Mouse (Mus musculus) heart, embryonic 12.5 days (tissue): ENCODE results near the gene Hist1h4d. TPM values are rescaled to one million over a fixed set of nuclear protein-coding genes. Genes with fewer than 3 reads are reported as not detected.
"Not testable (repeated sequence)": the region's sequence is repeated elsewhere in the genome, so short reads cannot be mapped to it uniquely, and the experiment has no call there.

ENCODE experiments used
- ATAC-seq: fragments of 200-750 bp; cut with Nextera tagmentation; 2 replicates; pipeline ENCODE4 v1.8.0; 2017; ENCODE audit warnings: moderate TSS enrichment, moderate library complexity; ENCODE audit not compliant: insufficient number of reproducible peaks, low FRiP score
- H3K27ac ChIP-seq: fragments of 300-500 bp; sonication (generic); 2 replicates; pipeline ENCODE4 v1.5.1; 2016; ENCODE audit warnings: mild to moderate bottlenecking, moderate library complexity; ENCODE audit not compliant: poor library complexity, severe bottlenecking
- H3K27me3 ChIP-seq: fragments of 300-500 bp; sonication (generic); replicated peaks from 2 replicates; pipeline ENCODE4 v1.6.1; 2016; ENCODE audit warnings: mild to moderate bottlenecking, moderate library complexity
- H3K36me3 ChIP-seq: fragments of 300-500 bp; sonication (generic); 2 replicates; pipeline ENCODE4 v1.6.1; 2016; ENCODE audit warnings: mild to moderate bottlenecking, moderate library complexity
- H3K4me1 ChIP-seq: fragments of 300-500 bp; sonication (generic); replicated peaks from 2 replicates; pipeline ENCODE4 v1.6.1; 2016; ENCODE audit warnings: mild to moderate bottlenecking
- H3K4me2 ChIP-seq: fragments of 300-500 bp; sonication (generic); 2 replicates; pipeline ENCODE4 v1.6.1; 2016; ENCODE audit warnings: mild to moderate bottlenecking, moderate library complexity
- H3K4me3 ChIP-seq: fragments of 300-500 bp; sonication (generic); 2 replicates; pipeline ENCODE4 v1.5.1; 2016; ENCODE audit warnings: mild to moderate bottlenecking
- H3K9ac ChIP-seq: fragments of 300-500 bp; sonication (generic); 2 replicates; pipeline ENCODE4 v1.6.1; 2016; ENCODE audit warnings: mild to moderate bottlenecking, moderate library complexity
- H3K9me3 ChIP-seq: fragments of 300-500 bp; sonication (generic); replicated peaks from 2 replicates; pipeline ENCODE4 v1.6.1; 2016; ENCODE audit warnings: mild to moderate bottlenecking, moderate library complexity
- WGBS: fragments of 180-500 bp; shearing (Covaris S2); methylation state at CpG from one replicate; pipeline ENCODE4 v1.1.7; 2016; 5-methylcytosine and 5-hydroxymethylcytosine counted together
- polyA plus RNA-seq: library from polyadenylated mRNA; unstranded; fragments of >200 nt; fragmentation: Nextera tagmentation; extraction: Ambion mirVana; gene quantifications from 2 replicates; pipeline ENCODE4 v1.2.1, GENCODE M21; 2016

The Hist1h4d gene
- polyA plus RNA-seq, 1 experiment from 2014 or later, result 43.5 TPM

GRCm38 (mm10) chr13:23539821-23540220 lies 41.6 kb upstream of the Hist1h4d start:
- H3K36me3 ChIP-seq, H3K4me3 ChIP-seq, H3K4me2 ChIP-seq, H3K9ac ChIP-seq, ATAC-seq, H3K27ac ChIP-seq, H3K9me3 ChIP-seq, H3K27me3 ChIP-seq: not testable (repeated sequence)
- peaks cover 15% of the 10 kb centered on the region for H3K4me1 ChIP-seq
- 59% methylated on average over 1 of the region's 1 CpGs for WGBS

DNA sequence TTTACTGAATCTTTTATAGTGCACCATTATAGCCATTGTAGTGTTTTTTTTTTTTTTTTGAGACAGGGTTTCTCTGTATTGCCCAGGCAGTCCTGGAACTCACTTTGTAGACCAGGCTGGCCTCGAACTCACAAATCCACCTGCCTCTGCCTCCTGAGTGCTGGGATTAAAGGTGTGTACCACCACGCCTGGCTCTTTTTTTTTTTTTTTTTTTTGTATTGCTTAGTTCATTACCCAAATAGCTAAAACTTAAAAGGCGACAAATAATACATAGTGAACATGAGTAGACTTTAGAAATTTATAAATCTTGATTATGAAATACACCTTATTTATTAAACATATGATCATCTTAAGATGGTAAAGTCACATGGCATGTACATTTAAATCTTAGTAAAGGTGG lies 39.9 kb upstream of the Hist1h4d start:
- ATAC-seq, result no peak
- Histone ChIP-seq H3K4me2 (no peak overlapping the region), H3K4me1 (peaks cover 10% of the 10 kb centered on the region), H3K4me3 (no peak overlapping the region), H3K27ac (no peak overlapping the region), H3K9ac (no peak overlapping the region), H3K9me3 (no peaks in the 10 kb centered on the region), H3K36me3 (no peaks in the 10 kb centered on the region), H3K27me3 (no peaks in the 10 kb centered on the region)
- WGBS, result 78% methylated on average over 3 of the region's 3 CpGs

DNA sequence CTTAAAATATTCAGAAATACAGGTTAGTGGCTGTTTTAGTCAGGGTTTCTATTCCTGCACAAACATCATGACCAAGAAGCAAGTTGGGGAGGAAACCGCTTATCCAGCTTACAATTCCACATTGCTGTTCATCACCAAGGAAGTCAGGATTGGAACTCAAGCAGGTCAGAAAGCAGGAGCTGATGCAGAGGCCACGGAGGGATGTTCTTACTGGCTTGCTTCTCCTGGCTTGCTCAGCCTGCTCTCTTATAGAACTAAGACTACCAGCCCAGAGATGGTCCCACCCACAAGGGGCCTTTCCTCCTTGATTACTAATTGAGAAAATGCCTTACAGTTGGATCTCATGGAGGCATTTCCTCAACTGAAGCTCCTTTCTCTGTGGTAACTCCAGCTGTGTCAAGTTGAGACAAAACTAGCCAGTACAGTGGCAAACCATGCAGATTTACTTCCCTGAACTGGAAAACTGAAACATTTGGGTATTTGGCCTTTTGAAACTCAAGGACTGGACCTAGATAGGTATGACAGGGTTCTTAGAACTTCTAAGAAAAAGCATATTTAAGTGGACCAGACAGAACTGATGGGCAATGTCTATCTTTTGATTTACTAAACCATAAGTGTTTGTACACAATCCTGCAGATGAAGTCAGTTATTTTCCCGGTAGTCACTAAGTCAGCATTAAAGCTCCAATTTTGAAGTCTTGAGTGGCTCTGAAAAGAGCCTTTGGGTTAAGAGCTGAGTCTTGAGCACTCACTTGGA lies 39.0 kb upstream of the Hist1h4d start:
- H3K4me1 ChIP-seq, H3K36me3 ChIP-seq, H3K9me3 ChIP-seq, H3K27me3 ChIP-seq, ATAC-seq: not testable (repeated sequence)
- peak overlapping the region; percentile 94 for H3K27ac ChIP-seq
- WGBS, result 8% methylated on average over 3 of the region's 3 CpGs
- peak overlapping the region; percentile 71 for H3K9ac ChIP-seq
- peak overlapping the region; percentile 56 for H3K4me3 ChIP-seq
- H3K4me2 ChIP-seq, result peak overlapping the region; percentile 82

DNA sequence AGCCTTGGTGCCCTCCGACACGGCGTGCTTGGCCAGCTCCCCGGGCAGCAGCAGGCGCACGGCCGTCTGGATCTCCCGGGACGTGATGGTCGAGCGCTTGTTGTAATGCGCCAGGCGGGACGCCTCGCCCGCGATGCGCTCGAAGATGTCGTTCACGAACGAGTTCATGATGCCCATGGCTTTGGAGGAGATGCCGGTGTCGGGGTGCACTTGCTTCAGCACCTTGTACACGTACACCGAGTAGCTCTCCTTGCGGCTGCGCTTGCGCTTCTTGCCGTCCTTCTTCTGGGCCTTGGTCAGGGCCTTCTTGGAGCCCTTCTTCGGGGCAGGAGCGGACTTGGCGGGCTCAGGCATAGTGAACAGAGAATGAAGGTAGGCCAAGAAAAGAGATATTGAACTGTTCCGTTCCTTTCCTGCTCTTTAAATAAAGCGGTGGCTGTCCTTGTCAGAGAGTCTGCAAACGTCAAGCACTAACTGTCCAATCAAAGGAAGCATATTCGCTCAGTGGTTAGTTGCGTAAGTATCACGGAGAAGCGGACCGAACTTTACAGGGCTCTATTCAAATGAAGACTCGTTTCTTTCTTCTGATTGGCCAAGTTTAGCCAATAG lies 38.3 kb upstream of the Hist1h4d start, which contains the start of gene Hist1h2bh:
Gene Hist1h2bh, minus strand, starts transcription at position 394 of the 609 bp plus-strand sequence.
- not testable (repeated sequence) for H3K9me3 ChIP-seq, H3K27me3 ChIP-seq, H3K4me1 ChIP-seq, H3K36me3 ChIP-seq
- ATAC-seq, result peak; percentile 93
- peak within 1 kb of the TSS; percentile 57 for H3K4me3 ChIP-seq
- 1% methylated on average over 42 of the region's 42 CpGs for WGBS
- H3K27ac ChIP-seq, result peak within 1 kb of the TSS; percentile 94
- peak within 1 kb of the TSS; percentile 71 for H3K9ac ChIP-seq
- H3K4me2 ChIP-seq, result peak within 1 kb of the TSS; percentile 82

DNA sequence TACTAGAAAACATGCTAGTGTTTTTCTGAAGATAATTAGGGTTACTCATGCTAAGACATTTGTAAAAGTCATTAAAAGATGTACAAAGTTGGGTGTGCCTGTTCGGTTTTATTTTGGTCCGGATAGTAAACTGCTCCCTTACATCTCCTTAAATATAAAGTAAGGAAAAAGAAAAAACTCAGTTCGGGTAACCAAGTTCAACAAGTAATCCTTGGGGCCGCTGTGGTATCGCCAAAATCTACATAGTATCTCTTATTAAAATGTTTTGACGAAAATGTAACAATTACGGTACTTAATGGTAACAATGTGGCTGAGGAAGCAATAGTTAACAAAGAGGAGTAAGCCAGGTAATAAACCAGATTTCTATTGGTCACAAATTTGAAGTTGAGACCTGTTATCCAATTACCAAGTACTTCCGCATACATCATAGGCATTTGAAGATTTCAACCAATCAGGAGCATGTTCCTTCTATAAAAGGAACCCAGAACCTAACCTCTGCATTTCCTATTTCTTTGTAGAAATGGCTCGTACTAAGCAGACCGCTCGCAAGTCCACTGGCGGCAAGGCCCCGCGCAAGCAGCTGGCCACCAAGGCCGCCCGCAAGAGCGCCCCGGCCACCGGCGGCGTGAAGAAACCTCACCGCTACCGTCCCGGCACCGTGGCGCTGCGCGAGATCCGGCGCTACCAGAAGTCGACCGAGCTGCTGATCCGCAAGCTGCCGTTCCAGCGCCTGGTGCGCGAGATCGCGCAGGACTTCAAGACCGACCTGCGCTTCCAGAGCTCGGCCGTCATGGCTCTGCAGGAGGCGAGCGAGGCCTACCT lies 37.2 kb upstream of the Hist1h4d start, which contains the start of gene Hist1h3f:
Gene Hist1h3f, plus strand, starts transcription at position 88 of the 822 bp plus-strand sequence.
- H3K9me3 ChIP-seq, result no peaks in the 10 kb centered on the region
- H3K4me2 ChIP-seq, result peak within 1 kb of the TSS; percentile 82
- H3K4me3 ChIP-seq, result peak within 1 kb of the TSS; percentile 57
- ATAC-seq, result peak; percentile 90
- H3K9ac ChIP-seq, result peak within 1 kb of the TSS; percentile 74
- under 1% methylated on average over 26 of the region's 45 CpGs for WGBS
- peak within 1 kb of the TSS; percentile 94 for H3K27ac ChIP-seq
- no peaks in the 10 kb centered on the region for H3K36me3 ChIP-seq
- peaks cover 5% of the 10 kb centered on the region; the same call in 1 of the 2 replicates for H3K4me1 ChIP-seq
- H3K27me3 ChIP-seq, result no peaks in the 10 kb centered on the region

- H3K36me3 ChIP-seq, H3K4me1 ChIP-seq, H3K9me3 ChIP-seq, H3K27me3 ChIP-seq: not testable (repeated sequence)
- Histone ChIP-seq H3K9ac (peak overlapping the region; percentile 74; the same call in 1 of the 2 replicates), H3K4me3 (peak overlapping the region; percentile 57), H3K27ac (peak overlapping the region; percentile 94), H3K4me2 (peak overlapping the region; percentile 58)
- under 1% methylated on average over 12 of the region's 14 CpGs for WGBS
- peak; percentile 42 for ATAC-seq
These were observed 36.6 kb upstream of the Hist1h4d start for GRCm38 (mm10) chr13:23544787-23545120.

DNA sequence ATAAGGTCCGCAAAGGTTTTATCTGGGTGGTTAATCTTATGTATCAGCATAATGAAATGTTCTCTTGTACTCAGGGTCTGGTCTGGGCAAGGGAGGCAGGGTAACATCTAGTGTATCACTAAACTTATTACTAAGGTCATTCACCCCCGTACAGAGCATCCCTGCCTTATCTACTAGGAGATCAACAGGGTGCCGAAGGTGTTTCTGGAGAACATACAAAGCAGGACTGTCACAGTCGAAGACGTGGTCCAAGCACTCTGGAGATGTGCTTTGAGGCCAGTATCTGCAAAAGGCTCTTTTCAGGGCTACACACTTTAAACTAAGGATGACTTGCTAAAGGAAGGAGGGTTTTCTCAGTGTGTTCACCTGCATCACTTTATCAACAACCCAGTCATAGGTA lies 34.7 kb upstream of the Hist1h4d start:
- no peak overlapping the region for H3K9ac ChIP-seq
- H3K4me2 ChIP-seq, result no peak overlapping the region
- H3K9me3 ChIP-seq, result no peaks in the 10 kb centered on the region
- H3K36me3 ChIP-seq, result no peaks in the 10 kb centered on the region
- no peak overlapping the region for H3K27ac ChIP-seq
- 71% methylated on average over 5 of the region's 5 CpGs for WGBS
- H3K27me3 ChIP-seq, result no peaks in the 10 kb centered on the region
- peaks cover 9% of the 10 kb centered on the region for H3K4me1 ChIP-seq
- no peak for ATAC-seq
- H3K4me3 ChIP-seq, result no peak overlapping the region

GRCm38 (mm10) chr13:23550761-23551145 lies 30.6 kb upstream of the Hist1h4d start:
- ATAC-seq, result no peak
- WGBS, result 6% methylated on average over 3 of the region's 3 CpGs
- H3K9ac ChIP-seq, result peak overlapping the region; percentile 75

DNA sequence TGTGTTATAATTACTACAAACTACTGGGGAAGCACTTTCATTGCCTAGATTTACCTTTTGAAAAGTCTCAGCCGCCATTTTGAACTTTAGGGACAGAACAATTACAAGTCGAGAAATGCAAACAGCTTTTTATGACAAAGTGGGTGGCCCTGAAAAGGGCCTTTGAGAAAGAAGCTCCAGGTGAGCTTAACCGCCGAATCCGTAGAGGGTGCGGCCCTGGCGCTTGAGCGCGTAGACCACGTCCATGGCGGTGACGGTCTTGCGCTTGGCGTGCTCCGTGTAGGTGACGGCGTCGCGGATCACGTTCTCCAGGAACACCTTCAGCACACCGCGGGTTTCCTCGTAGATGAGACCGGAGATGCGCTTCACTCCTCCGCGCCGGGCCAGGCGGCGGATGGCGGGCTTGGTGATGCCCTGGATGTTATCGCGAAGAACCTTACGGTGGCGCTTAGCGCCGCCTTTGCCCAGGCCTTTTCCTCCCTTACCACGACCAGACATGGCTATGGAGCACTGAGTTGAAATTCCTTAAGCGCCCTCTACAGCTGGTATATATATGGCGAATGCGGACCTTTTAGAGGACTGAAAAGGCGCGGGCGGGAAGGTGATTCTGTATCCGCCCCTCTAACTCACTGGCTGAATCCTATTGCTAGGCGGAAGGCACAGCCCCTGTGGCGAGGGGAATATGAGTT lies 30.1 kb upstream of the Hist1h4d start, which contains the start of gene Hist1h4f:
Gene Hist1h4f, minus strand, starts transcription at position 503 of the 689 bp plus-strand sequence.
- Histone ChIP-seq H3K4me3 (peak within 1 kb of the TSS; percentile 55), H3K4me2 (peak within 1 kb of the TSS; percentile 77), H3K9ac (peak within 1 kb of the TSS; percentile 75), H3K27ac (peak within 1 kb of the TSS; percentile 87)
- peak; percentile 86 for ATAC-seq
- WGBS, result under 1% methylated on average over 47 of the region's 47 CpGs
- H3K4me1 ChIP-seq, H3K36me3 ChIP-seq, H3K27me3 ChIP-seq, H3K9me3 ChIP-seq: not testable (repeated sequence)

More at GRCm38 (mm10) chr13:23550761-23551145, 30.6 kb upstream of the Hist1h4d start:
- Histone ChIP-seq H3K27ac (peak overlapping the region; percentile 87), H3K4me3 (peak overlapping the region; percentile 55), H3K4me2 (peak overlapping the region; percentile 77), H3K27me3 (no peaks in the 10 kb centered on the region), H3K36me3 (no peaks in the 10 kb centered on the region), H3K4me1 (peaks cover 6% of the 10 kb centered on the region), H3K9me3 (no peaks in the 10 kb centered on the region)

DNA sequence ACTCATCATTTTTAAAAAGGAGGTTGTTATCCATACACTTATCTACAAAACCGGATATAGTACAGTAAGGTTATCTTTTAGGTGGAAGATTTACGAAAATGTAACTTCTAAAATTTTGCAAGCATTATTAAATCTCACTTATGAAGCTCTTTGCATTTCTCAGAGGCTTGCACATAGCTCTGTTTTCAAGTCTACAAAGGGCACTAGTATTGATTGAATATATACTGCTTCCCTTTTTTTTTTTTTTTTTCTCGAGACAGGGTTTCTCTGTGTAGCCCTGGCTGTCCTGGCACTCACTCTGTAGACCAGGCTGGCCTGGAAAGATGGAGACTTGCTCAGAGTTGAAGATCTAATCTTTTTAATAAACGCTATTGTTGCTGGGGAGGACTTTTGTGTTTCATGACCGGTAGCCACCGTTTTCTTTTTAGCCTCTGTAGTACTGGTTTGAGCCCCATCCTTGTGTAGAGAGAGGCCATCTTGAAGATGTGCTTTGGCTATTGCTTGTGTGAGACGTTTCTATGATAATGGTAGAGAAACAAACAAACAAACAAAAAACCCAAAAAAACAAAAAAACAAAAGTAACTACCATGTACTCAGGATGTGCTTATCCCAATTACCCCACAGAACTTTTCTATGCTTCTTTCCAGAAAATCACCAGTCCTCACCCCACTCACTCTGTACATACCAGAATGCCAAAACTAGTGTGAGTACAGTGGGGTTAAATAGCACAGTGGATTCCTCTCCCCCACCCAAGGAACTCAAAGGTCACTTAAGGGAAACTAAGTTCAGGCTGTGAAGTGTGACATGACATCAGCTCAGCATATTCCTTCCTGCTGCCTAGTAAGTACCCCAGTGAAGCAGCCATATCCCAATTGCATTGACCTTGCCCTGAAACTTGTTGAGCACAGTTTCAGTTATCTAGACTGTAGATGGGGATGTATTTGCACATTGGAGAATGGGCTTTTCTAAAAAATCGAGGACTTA lies 29.2 kb upstream of the Hist1h4d start:
- no peak for ATAC-seq
- 56% methylated on average over 8 of the region's 8 CpGs for WGBS
- H3K27ac ChIP-seq, result peak overlapping the region; percentile 87
- no peaks in the 10 kb centered on the region for H3K36me3 ChIP-seq
- peaks cover 9% of the 10 kb centered on the region for H3K4me1 ChIP-seq
- peak overlapping the region; percentile 77 for H3K4me2 ChIP-seq
- no peaks in the 10 kb centered on the region for H3K27me3 ChIP-seq
- peak overlapping the region; percentile 55; the same call in 1 of the 2 replicates for H3K4me3 ChIP-seq
- no peaks in the 10 kb centered on the region for H3K9me3 ChIP-seq
- H3K9ac ChIP-seq, result peak overlapping the region; percentile 75; the same call in 1 of the 2 replicates
